In the genomic region with DNA sequence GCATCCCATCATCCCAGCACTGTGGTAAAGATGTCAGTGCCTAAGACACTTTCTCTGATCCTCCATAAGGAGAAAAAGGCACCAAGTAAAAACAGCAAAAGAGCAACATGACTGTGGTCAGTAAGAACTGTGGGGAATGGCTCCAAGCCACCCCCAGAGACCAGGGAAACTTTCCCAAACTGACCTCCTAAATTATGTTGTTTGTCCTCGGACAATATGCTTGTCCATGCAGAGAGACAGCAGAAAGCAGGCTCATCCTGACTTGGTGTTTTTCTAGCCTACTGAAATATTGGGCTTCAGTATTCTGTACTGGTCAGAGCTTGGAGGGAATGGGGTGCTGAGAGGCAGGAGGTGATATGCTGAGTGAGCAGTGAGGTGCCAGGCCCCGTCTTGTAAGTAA, we compare ENCODE assay signal across 30 mouse cellular contexts.
DNase-seq lines count a peak whose midpoint lies in the region; ATAC-seq and TF ChIP-seq lines count a peak whose summit lies in the region.
"Had no signal": no experiment of that assay in that cellular context is flagged by ENCODE, and none has a peak within 500 bp of the region (broad histone marks: within the 10 kb centered on the region; RNA-seq: fewer than 3 reads in every experiment).

No protein-coding gene starts in this region.

- H3K4me2 ChIP-seq in forebrain, embryonic 15.5 days (replicated peaks), result no peak overlapping the region
- H3K4me2 ChIP-seq: embryonic facial prominence, embryonic 13.5 days; forebrain, embryonic 13.5 days; liver, embryonic 15.5 days; lung, embryonic 15.5 days; midbrain, embryonic 15.5 days; neural tube, embryonic 13.5 days had no signal

- WGBS in cerebellum, adult 2 months, result 10% methylated on average over 2 of the region's 2 CpGs
- WGBS in forebrain, embryonic 15.5 days, result 91% methylated on average over 2 of the region's 2 CpGs

- H3K4me1 ChIP-seq in cerebellum, adult 2 months (ENCODE audit: control insufficient read depth, insufficient read depth, low read length), result peaks cover 51% of the 10 kb centered on the region
- H3K4me1 ChIP-seq in forebrain, embryonic 15.5 days, result no peaks in the 10 kb centered on the region
- H3K4me1 ChIP-seq: embryonic facial prominence, embryonic 13.5 days; forebrain, embryonic 13.5 days; heart, embryonic 10.5 days; limb, embryonic 10.5 days; liver, embryonic 15.5 days; lung, embryonic 15.5 days; midbrain, embryonic 15.5 days; neural tube, embryonic 13.5 days had no signal

- no peak for ATAC-seq in forebrain, embryonic 15.5 days (replicated peaks)
- ATAC-seq in inflammation-experienced regulatory T-cells, adult 6 months, result no peak
- ATAC-seq: Patski had no signal

- H3K27me3 ChIP-seq in cerebellum, adult 2 months (ENCODE audit: control insufficient read depth, insufficient read depth, low read length), result no peaks in the 10 kb centered on the region
- no peaks in the 10 kb centered on the region for H3K27me3 ChIP-seq in forebrain, embryonic 15.5 days
- H3K27me3 ChIP-seq: CH12.LX; embryonic facial prominence, embryonic 13.5 days; forebrain, embryonic 13.5 days; liver, embryonic 15.5 days; lung, embryonic 15.5 days; midbrain, embryonic 15.5 days; neural tube, embryonic 13.5 days; Patski had no signal

- H3K36me3 ChIP-seq in forebrain, embryonic 15.5 days, result no peaks in the 10 kb centered on the region
- H3K36me3 ChIP-seq: embryonic facial prominence, embryonic 13.5 days; G1E; heart, embryonic 10.5 days; limb, embryonic 10.5 days; liver, embryonic 15.5 days; lung, embryonic 15.5 days; midbrain, embryonic 15.5 days; neural tube, embryonic 13.5 days had no signal

- no peak overlapping the region for H3K4me3 ChIP-seq in cerebellum, adult 2 months (replicated peaks; ENCODE audit: insufficient read depth, low read depth, low read length)
- no peak overlapping the region for H3K4me3 ChIP-seq in forebrain, embryonic 15.5 days
- H3K4me3 ChIP-seq: embryonic facial prominence, embryonic 13.5 days; erythroblast, embryonic 14.5 days; forebrain, embryonic 13.5 days; gastrocnemius, adult 2 months; heart, embryonic 10.5 days; left cerebral cortex, adult 2 months; limb, embryonic 10.5 days; liver, embryonic 15.5 days; lung, embryonic 15.5 days; midbrain, embryonic 15.5 days; neural tube, embryonic 13.5 days had no signal

- H3K9ac ChIP-seq in forebrain, embryonic 15.5 days (replicated peaks), result no peak overlapping the region
- H3K9ac ChIP-seq: embryonic facial prominence, embryonic 13.5 days; forebrain, embryonic 13.5 days; liver, embryonic 15.5 days; lung, embryonic 15.5 days; midbrain, embryonic 15.5 days; neural tube, embryonic 13.5 days had no signal

- peak; percentile 33 for DNase-seq in kidney, postnatal 10 days
- DNase-seq in kidney, adult 8-10 months, result no peak
- peak; percentile 83 for DNase-seq in cerebellum, adult 11 months
- peak; percentile 88 to 93 for DNase-seq in cerebellum, adult 2 months
- peak; percentile 84 to 88 for DNase-seq in cerebellum, postnatal 25 days
- no peak for DNase-seq in testis, postnatal 10 days (ENCODE audit: low spot score)
- DNase-seq: B cell, adult 2 months; embryo, embryonic 11 days; kidney, adult 18-20 months; liver; lung, postnatal 4 days; right cerebral cortex, postnatal 14 days; spleen, adult 18-20 months had no signal

- TF ChIP-seq POLR2A in cerebellum, adult 2 months (IDR thresholded peaks at IDR 0.05; ENCODE audit: borderline replicate concordance, insufficient read depth, low read length), result no peak

- H3K9me3 ChIP-seq in forebrain, embryonic 15.5 days, result no peaks in the 10 kb centered on the region
- H3K9me3 ChIP-seq: embryonic facial prominence, embryonic 13.5 days; forebrain, embryonic 13.5 days; heart, embryonic 10.5 days; limb, embryonic 10.5 days; liver, embryonic 15.5 days; lung, embryonic 15.5 days; midbrain, embryonic 15.5 days; neural tube, embryonic 13.5 days had no signal

- no peak for TF ChIP-seq CTCF in cerebellum, adult 2 months (IDR thresholded peaks at IDR 0.05; ENCODE audit: borderline replicate concordance, insufficient read depth, low read depth, low read length)

- H3K27ac ChIP-seq in cerebellum, adult 2 months (ENCODE audit: insufficient read depth, low read length), result peak overlapping the region; percentile 94
- no peak overlapping the region for H3K27ac ChIP-seq in forebrain, embryonic 15.5 days (replicated peaks)
- H3K27ac ChIP-seq: embryonic facial prominence, embryonic 13.5 days; forebrain, embryonic 13.5 days; gastrocnemius, adult 2 months; heart, embryonic 10.5 days; kidney, postnatal 0 days; left cerebral cortex, adult 2 months; limb, embryonic 10.5 days; liver, embryonic 15.5 days; lung, embryonic 15.5 days; midbrain, embryonic 15.5 days; neural tube, embryonic 13.5 days had no signal

Comparison
In these comparisons a context has a peak if more than half of its experiments do, and no peak if none do; other contexts are left out.
1. DNase-seq: peak in kidney, postnatal 10 days (single experiment), cerebellum, adult 11 months (single experiment), cerebellum, adult 2 months (2 of 2) and cerebellum, postnatal 25 days (2 of 2); none in kidney, adult 8-10 months (0 of 2) and testis, postnatal 10 days (single experiment).